Mouse (Mus musculus): Measurements from ENCODE around the gene Frmd4a. TPM values are rescaled to one million over a fixed set of nuclear protein-coding genes. Genes with fewer than 3 reads are reported as not detected.

Gene Frmd4a
- total and polyA plus RNA-seq, 2 experiments from 2014 or later, result 42.5 to 60.2 TPM

- Histone ChIP-seq H3K36me3 (ENCODE audit: insufficient read depth, low read length) (no peaks in the 10 kb centered on the region), H3K4me1 (ENCODE audit: insufficient read depth, low read length) (no peaks in the 10 kb centered on the region), H3K27ac (ENCODE audit: low read depth, low read length) (no peak overlapping the region), H3K4me3 (ENCODE audit: low read depth, low read length) (no peak overlapping the region), H3K9me3 (ENCODE audit: low read length) (no peaks in the 10 kb centered on the region), H3K4me2 (ENCODE audit: low read depth, low read length, poor library complexity, severe bottlenecking) (no peak overlapping the region), H3K27me3 (ENCODE audit: insufficient read depth, low read length) (no peaks in the 10 kb centered on the region), H3K9ac (replicated peaks; ENCODE audit: low read length, poor library complexity, severe bottlenecking) (no peak overlapping the region)
- no peak for ATAC-seq (ENCODE audit: low FRiP score)
- no peak for DNase-seq (ENCODE audit: low spot score)
- no peak for TF ChIP-seq CTCF (IDR thresholded peaks at IDR 0.05)
- 85% methylated on average over 4 of the region's 4 CpGs for WGBS
These were observed 11.7 kb downstream of the Frmd4a start for GRCm38 (mm10) chr2:4029031-4029747.

DNA sequence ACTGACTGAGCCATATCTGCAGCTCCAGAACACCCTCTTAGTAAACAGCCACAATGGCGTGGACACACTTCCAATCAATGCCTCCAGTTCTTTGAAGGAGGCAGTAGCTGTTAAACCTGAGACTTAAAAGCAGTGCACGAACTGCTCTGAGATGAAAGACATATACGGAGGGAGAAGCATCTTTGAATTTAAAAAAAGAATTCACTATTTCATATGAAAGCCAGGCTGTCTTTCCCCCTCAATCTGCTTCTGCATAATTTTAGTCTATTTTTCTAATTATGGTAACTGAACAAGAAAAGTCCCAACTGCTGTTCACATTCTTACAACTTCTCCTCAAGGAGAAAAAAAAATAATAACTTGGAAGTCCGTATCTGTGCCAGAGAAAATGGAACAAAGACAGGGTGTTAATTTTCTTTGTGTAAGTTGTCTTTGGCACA is 18.7 kb downstream of the Frmd4a start:
- no peak overlapping the region for H3K4me2 ChIP-seq (ENCODE audit: low read depth, low read length, poor library complexity, severe bottlenecking)
- no peak overlapping the region for H3K9ac ChIP-seq (replicated peaks; ENCODE audit: low read length, poor library complexity, severe bottlenecking)
- 0 out of 2 replicates have a peak overlapping the region, but pooled peaks have one; percentile 27 for H3K27ac ChIP-seq (ENCODE audit: low read depth, low read length)
- no peak for TF ChIP-seq CTCF (IDR thresholded peaks at IDR 0.05)
- no peaks in the 10 kb centered on the region for H3K27me3 ChIP-seq (ENCODE audit: insufficient read depth, low read length)
- no peak overlapping the region for H3K4me3 ChIP-seq (ENCODE audit: low read depth, low read length)
- no peaks in the 10 kb centered on the region; the same call in 1 of the 2 replicates for H3K4me1 ChIP-seq (ENCODE audit: insufficient read depth, low read length)
- H3K36me3 ChIP-seq (ENCODE audit: insufficient read depth, low read length), result no peaks in the 10 kb centered on the region
- no peak for DNase-seq (ENCODE audit: low spot score)
- no peaks in the 10 kb centered on the region for H3K9me3 ChIP-seq (ENCODE audit: low read length)
- no peak for ATAC-seq (ENCODE audit: low FRiP score)
- 55% methylated on average over 4 of the region's 4 CpGs for WGBS

DNA sequence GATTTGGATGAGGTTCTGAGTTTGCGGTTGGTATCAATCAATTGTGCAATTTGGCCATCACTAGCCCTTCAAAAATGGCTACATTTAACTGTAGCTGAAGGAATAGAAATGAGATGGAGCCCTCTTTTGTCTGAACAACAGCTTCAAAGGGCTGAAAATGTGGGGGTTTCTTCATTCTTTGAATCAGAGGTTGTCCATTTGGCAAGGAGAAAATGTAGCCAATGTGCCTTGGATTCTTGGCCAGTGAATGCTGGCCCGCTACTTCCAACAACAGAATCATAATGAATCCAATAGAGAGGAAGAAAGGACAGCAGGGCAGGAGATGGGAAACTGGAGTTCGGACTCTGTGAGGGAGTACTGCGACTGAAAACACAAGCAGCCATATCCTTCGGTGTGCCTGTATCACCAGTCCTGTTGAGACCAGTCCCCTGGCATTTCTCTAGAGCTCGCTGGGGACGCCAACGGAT is 19.2 kb downstream of the Frmd4a start:
- no peaks in the 10 kb centered on the region for H3K27me3 ChIP-seq (ENCODE audit: insufficient read depth, low read length)
- no peak for ATAC-seq (ENCODE audit: low FRiP score)
- no peak for TF ChIP-seq CTCF (IDR thresholded peaks at IDR 0.05)
- H3K36me3 ChIP-seq (ENCODE audit: insufficient read depth, low read length), result no peaks in the 10 kb centered on the region
- H3K4me3 ChIP-seq (ENCODE audit: low read depth, low read length), result no peak overlapping the region
- no peak overlapping the region for H3K4me2 ChIP-seq (ENCODE audit: low read depth, low read length, poor library complexity, severe bottlenecking)
- H3K9ac ChIP-seq (replicated peaks; ENCODE audit: low read length, poor library complexity, severe bottlenecking), result no peak overlapping the region
- H3K9me3 ChIP-seq (ENCODE audit: low read length), result no peaks in the 10 kb centered on the region
- DNase-seq (ENCODE audit: low spot score), result peak; percentile 51
- no peak overlapping the region for H3K27ac ChIP-seq (ENCODE audit: low read depth, low read length)
- whole genome bisulfite sequencing, result 82% methylated on average over 8 of the region's 8 CpGs
- H3K4me1 ChIP-seq (ENCODE audit: insufficient read depth, low read length), result no peaks in the 10 kb centered on the region; the same call in 1 of the 2 replicates

- no peak for DNase-seq (ENCODE audit: low spot score)
- ATAC-seq (ENCODE audit: low FRiP score), result no peak
- Histone ChIP-seq H3K4me2 (ENCODE audit: low read depth, low read length, poor library complexity, severe bottlenecking) (no peak overlapping the region), H3K4me1 (ENCODE audit: insufficient read depth, low read length) (no peaks in the 10 kb centered on the region; the same call in 1 of the 2 replicates), H3K36me3 (ENCODE audit: insufficient read depth, low read length) (no peaks in the 10 kb centered on the region), H3K4me3 (ENCODE audit: low read depth, low read length) (no peak overlapping the region), H3K27ac (ENCODE audit: low read depth, low read length) (no peak overlapping the region), H3K9me3 (ENCODE audit: low read length) (no peaks in the 10 kb centered on the region), H3K27me3 (ENCODE audit: insufficient read depth, low read length) (no peaks in the 10 kb centered on the region), H3K9ac (replicated peaks; ENCODE audit: low read length, poor library complexity, severe bottlenecking) (no peak overlapping the region)
- 10% methylated on average over 3 of the region's 3 CpGs for WGBS
- no peak for TF ChIP-seq CTCF (IDR thresholded peaks at IDR 0.05)
These were observed 24.5 kb downstream of the Frmd4a start for GRCm38 (mm10) chr2:4042009-4042408.

- ATAC-seq (ENCODE audit: low FRiP score) (no peak), DNase-seq (ENCODE audit: low spot score) (no peak)
- Histone ChIP-seq H3K9ac (replicated peaks; ENCODE audit: low read length, poor library complexity, severe bottlenecking) (no peak overlapping the region), H3K4me1 (ENCODE audit: insufficient read depth, low read length) (no peaks in the 10 kb centered on the region), H3K27me3 (ENCODE audit: insufficient read depth, low read length) (no peaks in the 10 kb centered on the region), H3K4me3 (ENCODE audit: low read depth, low read length) (no peak overlapping the region), H3K27ac (ENCODE audit: low read depth, low read length) (no peak overlapping the region), H3K4me2 (ENCODE audit: low read depth, low read length, poor library complexity, severe bottlenecking) (no peak overlapping the region), H3K9me3 (ENCODE audit: low read length) (no peaks in the 10 kb centered on the region), H3K36me3 (ENCODE audit: insufficient read depth, low read length) (no peaks in the 10 kb centered on the region)
- no peak for TF ChIP-seq CTCF (IDR thresholded peaks at IDR 0.05)
- WGBS, result 70% methylated on average over 2 of the region's 2 CpGs
These were observed 38.0 kb downstream of the Frmd4a start for GRCm38 (mm10) chr2:4055481-4055880.

DNA sequence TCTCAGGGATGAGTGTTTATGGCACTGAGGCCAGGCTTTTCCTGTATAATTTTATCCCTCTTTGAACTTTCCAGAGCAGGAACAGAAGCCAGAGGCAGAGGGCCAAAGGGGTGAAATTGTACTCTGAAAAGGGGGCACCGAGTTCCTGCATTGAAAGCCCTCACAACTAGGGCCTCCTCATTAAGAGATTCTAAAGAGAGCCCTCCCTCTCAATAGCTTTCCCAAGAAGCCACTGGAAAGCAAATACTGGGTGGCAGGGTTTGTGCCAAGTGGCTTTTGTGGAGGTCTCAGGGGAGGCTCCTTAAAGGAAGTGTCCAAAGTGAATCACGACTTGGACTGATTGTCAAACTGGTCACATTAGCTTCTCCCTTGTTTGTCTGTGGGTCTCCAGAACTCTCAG is 43.2 kb downstream of the Frmd4a start:
- Histone ChIP-seq H3K27me3 (ENCODE audit: insufficient read depth, low read length) (no peaks in the 10 kb centered on the region), H3K36me3 (ENCODE audit: insufficient read depth, low read length) (no peaks in the 10 kb centered on the region), H3K9ac (replicated peaks; ENCODE audit: low read length, poor library complexity, severe bottlenecking) (no peak overlapping the region), H3K4me2 (ENCODE audit: low read depth, low read length, poor library complexity, severe bottlenecking) (no peak overlapping the region), H3K9me3 (ENCODE audit: low read length) (no peaks in the 10 kb centered on the region), H3K4me3 (ENCODE audit: low read depth, low read length) (no peak overlapping the region), H3K4me1 (ENCODE audit: insufficient read depth, low read length) (no peaks in the 10 kb centered on the region), H3K27ac (ENCODE audit: low read depth, low read length) (no peak overlapping the region)
- ATAC-seq (ENCODE audit: low FRiP score) (no peak), DNase-seq (ENCODE audit: low spot score) (peak; percentile 75)
- WGBS, result 42% methylated on average over 2 of the region's 2 CpGs
- TF ChIP-seq CTCF (IDR thresholded peaks at IDR 0.05), result no peak

Measured in midbrain, postnatal 0 days (tissue).